Mouse (Mus musculus) lung, embryonic 15.5 days (tissue): ENCODE data around the gene Pithd1. TPM values are rescaled to one million over a fixed set of nuclear protein-coding genes. Genes with fewer than 3 reads are reported as not detected.

ENCODE experiments used
- ATAC-seq: fragments of 200-750 bp; cut with Nextera tagmentation; 2 replicates; pipeline ENCODE4 v1.8.0; 2017; ENCODE audit warnings: moderate number of reproducible peaks, borderline replicate concordance; ENCODE audit not compliant: low FRiP score, low TSS enrichment; ENCODE audit errors: extremely low read depth
- H3K27ac ChIP-seq: fragments of 300-500 bp; sonication (generic); 2 replicates; pipeline ENCODE4 v1.5.1; 2015; ENCODE audit warnings: moderate library complexity, mild to moderate bottlenecking, inconsistent platforms
- H3K27me3 ChIP-seq: fragments of 300-500 bp; sonication (generic); 2 replicates; pipeline ENCODE4 v1.6.1; 2015; ENCODE audit warnings: inconsistent platforms
- H3K36me3 ChIP-seq: fragments of 300-500 bp; sonication (generic); 2 replicates; pipeline ENCODE4 v1.6.1; 2015; ENCODE audit warnings: inconsistent platforms
- H3K4me1 ChIP-seq: fragments of 300-500 bp; sonication (generic); 2 replicates; pipeline ENCODE4 v1.6.1; 2015; ENCODE audit warnings: inconsistent platforms
- H3K4me2 ChIP-seq: fragments of 300-500 bp; sonication (generic); 2 replicates; pipeline ENCODE4 v1.6.1; 2015; ENCODE audit warnings: inconsistent platforms, mild to moderate bottlenecking, moderate library complexity
- H3K4me3 ChIP-seq: fragments of 300-500 bp; sonication (generic); 2 replicates; pipeline ENCODE4 v1.5.1; 2015; ENCODE audit warnings: mild to moderate bottlenecking, inconsistent platforms
- H3K9ac ChIP-seq: fragments of 300-500 bp; sonication (generic); 2 replicates; pipeline ENCODE4 v1.6.1; 2015; ENCODE audit warnings: inconsistent platforms
- H3K9me3 ChIP-seq: fragments of 300-500 bp; sonication (generic); 2 replicates; pipeline ENCODE4 v1.6.1; 2016; ENCODE audit warnings: inconsistent platforms
- WGBS: fragments of 180-500 bp; shearing (Covaris S2); methylation state at CpG from one replicate; pipeline ENCODE4 v1.1.7; 2015; 5-methylcytosine and 5-hydroxymethylcytosine counted together
- polyA plus RNA-seq: library from polyadenylated mRNA; unstranded; fragments of >200 nt; fragmentation: Nextera tagmentation; extraction: Ambion mirVana; gene quantifications from 2 replicates; pipeline ENCODE4 v1.2.1, GENCODE M21; 2015

Gene Pithd1
- polyA plus RNA-seq, 1 experiment from 2014 or later: 59.7 TPM

- WGBS: under 1% methylated on average over 60 of the region's 62 CpGs
- H3K4me2 ChIP-seq: peak overlapping the region; percentile 73
These were observed 33.9 kb upstream of the Pithd1 start for GRCm38 (mm10) chr4:136020743-136021548.

GRCm38 (mm10) chr4:136016059-136016602, 29.1 kb upstream of the Pithd1 start:
- Histone ChIP-seq H3K4me3 (no peak overlapping the region), H3K27ac (no peak overlapping the region), H3K9me3 (no peaks in the 10 kb centered on the region), H3K4me1 (peaks cover 14% of the 10 kb centered on the region), H3K9ac (no peak overlapping the region), H3K36me3 (peaks cover 28% of the 10 kb centered on the region), H3K4me2 (no peak overlapping the region), H3K27me3 (no peaks in the 10 kb centered on the region)
- 66% methylated on average over 3 of the region's 3 CpGs for WGBS
- ATAC-seq: no peak

More at GRCm38 (mm10) chr4:136020743-136021548, 33.9 kb upstream of the Pithd1 start:
- Histone ChIP-seq H3K36me3 (no peaks in the 10 kb centered on the region), H3K27me3 (no peaks in the 10 kb centered on the region), H3K4me3 (peak overlapping the region; percentile 93), H3K27ac (peak overlapping the region; percentile 71), H3K9ac (peak overlapping the region; percentile 98), H3K4me1 (peaks cover 14% of the 10 kb centered on the region), H3K9me3 (no peaks in the 10 kb centered on the region)
- ATAC-seq: peak; percentile 80

GRCm38 (mm10) chr4:136010586-136010985, 23.5 kb upstream of the Pithd1 start:
- H3K27me3 ChIP-seq: no peaks in the 10 kb centered on the region
- no peaks in the 10 kb centered on the region for H3K9me3 ChIP-seq
- no peak overlapping the region for H3K27ac ChIP-seq
- H3K4me3 ChIP-seq: no peak overlapping the region
- ATAC-seq: no peak
- H3K36me3 ChIP-seq: peaks cover 77% of the 10 kb centered on the region
- no peak overlapping the region for H3K4me2 ChIP-seq
- H3K9ac ChIP-seq: no peak overlapping the region
- no peaks in the 10 kb centered on the region for H3K4me1 ChIP-seq
- 88% methylated on average over 4 of the region's 4 CpGs for WGBS

- H3K4me3 ChIP-seq: no peak overlapping the region
- no peak for ATAC-seq
- H3K36me3 ChIP-seq: peaks cover 91% of the 10 kb centered on the region
- no peak overlapping the region for H3K4me2 ChIP-seq
- no peaks in the 10 kb centered on the region for H3K9me3 ChIP-seq
- no peaks in the 10 kb centered on the region for H3K27me3 ChIP-seq
- no peaks in the 10 kb centered on the region for H3K4me1 ChIP-seq
- H3K9ac ChIP-seq: no peak overlapping the region
- 81% methylated on average over 8 of the region's 8 CpGs for WGBS
- H3K27ac ChIP-seq: no peak overlapping the region
These were observed 21.9 kb upstream of the Pithd1 start for GRCm38 (mm10) chr4:136008782-136009447.

- no peak for ATAC-seq
- no peak overlapping the region for H3K4me3 ChIP-seq
- no peak overlapping the region for H3K9ac ChIP-seq
- H3K27me3 ChIP-seq: no peaks in the 10 kb centered on the region
- 81% methylated on average over 3 of the region's 3 CpGs for WGBS
- no peaks in the 10 kb centered on the region for H3K4me1 ChIP-seq
- H3K36me3 ChIP-seq: peaks cover 92% of the 10 kb centered on the region
- H3K9me3 ChIP-seq: no peaks in the 10 kb centered on the region
- H3K27ac ChIP-seq: no peak overlapping the region
- no peak overlapping the region for H3K4me2 ChIP-seq
These were observed 19.8 kb upstream of the Pithd1 start for GRCm38 (mm10) chr4:136006821-136007220.

- H3K27ac ChIP-seq: no peak overlapping the region
- H3K4me2 ChIP-seq: no peak overlapping the region
- no peaks in the 10 kb centered on the region for H3K4me1 ChIP-seq
- ATAC-seq: no peak
- no peaks in the 10 kb centered on the region for H3K27me3 ChIP-seq
- H3K36me3 ChIP-seq: peaks cover 76% of the 10 kb centered on the region
- whole genome bisulfite sequencing: 91% methylated on average over 2 of the region's 2 CpGs
- H3K9ac ChIP-seq: no peak overlapping the region
- no peaks in the 10 kb centered on the region for H3K9me3 ChIP-seq
- no peak overlapping the region for H3K4me3 ChIP-seq
These were observed 17.9 kb upstream of the Pithd1 start for GRCm38 (mm10) chr4:136004921-136005320.

- Histone ChIP-seq H3K36me3 (peaks cover 69% of the 10 kb centered on the region), H3K9me3 (no peaks in the 10 kb centered on the region), H3K27ac (no peak overlapping the region), H3K4me1 (no peaks in the 10 kb centered on the region), H3K4me2 (no peak overlapping the region), H3K27me3 (no peaks in the 10 kb centered on the region), H3K4me3 (no peak overlapping the region), H3K9ac (no peak overlapping the region)
- 76% methylated on average over 5 of the region's 5 CpGs for WGBS
- no peak for ATAC-seq
These were observed 17.1 kb upstream of the Pithd1 start for GRCm38 (mm10) chr4:136004107-136004675.

GRCm38 (mm10) chr4:135995118-135995517, 8.1 kb upstream of the Pithd1 start:
- 77% methylated on average over 4 of the region's 4 CpGs for WGBS
- Histone ChIP-seq H3K4me2 (no peak overlapping the region), H3K36me3 (no peaks in the 10 kb centered on the region), H3K27me3 (no peaks in the 10 kb centered on the region), H3K4me3 (no peak overlapping the region), H3K27ac (no peak overlapping the region), H3K9me3 (no peaks in the 10 kb centered on the region), H3K9ac (no peak overlapping the region), H3K4me1 (no peaks in the 10 kb centered on the region)
- ATAC-seq: no peak

GRCm38 (mm10) chr4:135993941-135994340, 6.9 kb upstream of the Pithd1 start:
- no peak overlapping the region for H3K4me2 ChIP-seq
- WGBS: 98% methylated on average over 6 of the region's 6 CpGs

GRCm38 (mm10) chr4:135987714-135988113, 650 bp upstream of the Pithd1 start:
- no peaks in the 10 kb centered on the region for H3K27me3 ChIP-seq
- H3K4me3 ChIP-seq: peak overlapping the region; percentile 87
- ATAC-seq: no peak
- WGBS: 63% methylated on average over 9 of the region's 9 CpGs
- peak overlapping the region; percentile 88 for H3K4me2 ChIP-seq
- peaks cover 18% of the 10 kb centered on the region for H3K4me1 ChIP-seq
- no peak overlapping the region for H3K27ac ChIP-seq
- H3K36me3 ChIP-seq: peaks cover 24% of the 10 kb centered on the region
- 0 out of 2 replicates have a peak overlapping the region, but pooled peaks have one; percentile 95 for H3K9ac ChIP-seq
- H3K9me3 ChIP-seq: no peaks in the 10 kb centered on the region

More at GRCm38 (mm10) chr4:135993941-135994340, 6.9 kb upstream of the Pithd1 start:
- H3K36me3 ChIP-seq: no peaks in the 10 kb centered on the region
- no peaks in the 10 kb centered on the region for H3K4me1 ChIP-seq
- no peak for ATAC-seq
- no peak overlapping the region for H3K9ac ChIP-seq
- H3K4me3 ChIP-seq: no peak overlapping the region
- no peaks in the 10 kb centered on the region for H3K9me3 ChIP-seq
- no peaks in the 10 kb centered on the region for H3K27me3 ChIP-seq
- H3K27ac ChIP-seq: no peak overlapping the region

GRCm38 (mm10) chr4:135986301-135986942, 642 bp downstream of the Pithd1 start:
- H3K27me3 ChIP-seq: no peaks in the 10 kb centered on the region
- peak overlapping the region; percentile 88 for H3K4me2 ChIP-seq
- no peak for ATAC-seq
- H3K9me3 ChIP-seq: no peaks in the 10 kb centered on the region
- 4% methylated on average over 23 of the region's 23 CpGs for WGBS
- peaks cover 29% of the 10 kb centered on the region for H3K36me3 ChIP-seq
- H3K27ac ChIP-seq: peak overlapping the region; percentile 81
- H3K4me3 ChIP-seq: peak overlapping the region; percentile 87
- peaks cover 18% of the 10 kb centered on the region for H3K4me1 ChIP-seq
- peak overlapping the region; percentile 95 for H3K9ac ChIP-seq
